Mouse (Mus musculus) forebrain, embryonic 14.5 days (tissue): ENCODE results near the gene Slc7a11. TPM values are rescaled to one million over a fixed set of nuclear protein-coding genes. Genes with fewer than 3 reads are reported as not detected.

Experiments
- ATAC-seq: fragments of 200-750 bp; cut with Nextera tagmentation; 2 replicates; pipeline ENCODE4 v1.8.0; 2017; ENCODE audit warnings: mild to moderate bottlenecking, moderate library complexity
- DNase-seq: peaks from one replicate; pipeline ENCODE4 v3.0.0-alpha.2; 2015; ENCODE audit warnings: low spot score
- H3K27ac ChIP-seq: fragments of 300-500 bp; sonication (generic); 2 replicates; pipeline ENCODE4 v1.5.1; 2014; ENCODE audit warnings: low read depth, mild to moderate bottlenecking, control low read depth, low read length, moderate library complexity
- H3K27me3 ChIP-seq: fragments of 300-500 bp; sonication (generic); replicated peaks from 2 replicates; pipeline ENCODE4 v1.6.1; 2014; ENCODE audit warnings: low read length, control low read depth, mixed read lengths; ENCODE audit not compliant: control insufficient read depth, insufficient read depth
- H3K36me3 ChIP-seq: fragments of 300-500 bp; sonication (generic); 2 replicates; pipeline ENCODE4 v1.6.1; 2014; ENCODE audit warnings: low read length, control low read depth; ENCODE audit not compliant: control insufficient read depth, insufficient read depth
- H3K4me1 ChIP-seq: fragments of 300-500 bp; sonication (generic); 2 replicates; pipeline ENCODE4 v1.6.1; 2014; ENCODE audit warnings: antibody characterized with exemption, low read length, control low read depth; ENCODE audit not compliant: control insufficient read depth, insufficient read depth
- H3K4me2 ChIP-seq: fragments of 300-500 bp; sonication (generic); 2 replicates; pipeline ENCODE4 v1.6.1; 2014; ENCODE audit warnings: mild to moderate bottlenecking, control low read depth, low read length
- H3K4me3 ChIP-seq: fragments of 300-500 bp; sonication (generic); 2 replicates; pipeline ENCODE4 v1.5.1; 2014; ENCODE audit warnings: low read depth, low read length, control low read depth
- H3K9ac ChIP-seq: fragments of 300-500 bp; sonication (generic); 2 replicates; pipeline ENCODE4 v1.6.1; 2014; ENCODE audit warnings: mild to moderate bottlenecking, low read length, control low read depth, moderate library complexity
- H3K9me3 ChIP-seq: fragments of 300-500 bp; sonication (generic); replicated peaks from 2 replicates; pipeline ENCODE4 v1.6.1; 2016; ENCODE audit warnings: low read length, control low read depth, mixed read lengths; ENCODE audit not compliant: control insufficient read depth
- WGBS: fragments of 180-500 bp; shearing (Covaris S2); extraction: QIAGEN DNeasy Blood & Tissue Kit; methylation state at CpG from one replicate; pipeline ENCODE4 v1.1.7; 2014; 5-methylcytosine and 5-hydroxymethylcytosine counted together
- polyA plus RNA-seq: library from polyadenylated mRNA; unstranded; fragments of >200 nt; fragmentation: Nextera tagmentation; extraction: Ambion mirVana; gene quantifications from 2 replicates; pipeline ENCODE4 v1.2.1, GENCODE M21; 2014

Gene Slc7a11
- polyA plus RNA-seq, 1 experiment from 2014 or later = 1.9 TPM

DNA sequence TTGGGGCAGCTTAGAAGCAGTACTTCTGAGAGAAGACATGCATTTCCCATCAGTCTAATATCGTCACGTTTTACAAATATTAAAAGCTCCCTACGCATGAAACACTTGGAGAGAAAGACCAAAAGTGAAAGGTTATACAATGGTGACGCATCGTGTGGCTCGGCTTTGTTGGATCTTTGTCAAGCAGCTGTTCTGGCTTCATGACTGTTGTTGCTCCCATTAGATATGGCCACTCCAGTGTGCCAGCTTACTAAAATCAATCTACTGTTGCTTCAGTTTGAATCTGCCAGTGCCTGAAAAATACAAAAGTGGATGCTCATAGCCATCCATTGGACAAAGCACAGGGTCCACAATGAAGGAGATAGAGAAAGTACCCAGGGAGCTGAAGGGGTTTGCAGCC lies 337.9 kb downstream of the Slc7a11 start:
- DNase-seq (no peak), ATAC-seq (no peak)
- H3K27ac ChIP-seq = no peak overlapping the region
- WGBS = 95% methylated on average over 6 of the region's 6 CpGs
- H3K4me2 ChIP-seq = no peak overlapping the region
- H3K4me3 ChIP-seq = no peak overlapping the region
- no peak overlapping the region for H3K9ac ChIP-seq
- H3K27me3 ChIP-seq = no peaks in the 10 kb centered on the region
- no peaks in the 10 kb centered on the region for H3K36me3 ChIP-seq
- no peaks in the 10 kb centered on the region for H3K4me1 ChIP-seq
- H3K9me3 ChIP-seq = no peaks in the 10 kb centered on the region

DNA sequence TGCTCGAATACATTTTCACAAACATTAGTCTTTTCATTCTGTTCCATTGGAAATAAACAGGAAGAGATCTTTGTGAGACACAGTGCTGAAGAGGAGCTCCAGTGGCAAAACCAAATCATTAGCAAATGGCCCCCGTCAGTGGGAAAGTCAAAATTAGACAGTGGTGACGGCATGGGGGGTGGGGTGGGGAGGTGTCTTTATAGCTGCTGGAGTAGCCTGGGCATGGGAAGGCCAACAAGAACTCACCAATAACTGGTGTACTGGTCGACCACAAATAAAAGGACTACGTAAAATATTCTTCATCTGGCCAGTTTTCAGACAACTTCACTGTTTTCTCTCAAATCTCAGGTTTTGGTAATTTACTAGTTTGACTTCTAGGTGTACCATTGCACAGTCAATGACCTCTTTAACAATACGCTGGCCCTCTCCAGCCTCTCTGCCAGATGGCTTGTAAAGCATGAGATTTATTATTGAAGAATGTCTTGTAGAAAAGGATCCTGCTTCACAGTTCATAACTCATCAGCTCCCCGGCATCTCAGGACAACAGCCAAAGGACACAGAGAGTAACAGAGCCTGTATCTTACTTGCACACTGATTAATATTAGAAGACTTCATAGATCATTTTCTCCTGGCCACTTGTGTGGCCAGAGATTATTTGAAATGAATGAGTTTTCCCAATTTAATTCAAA lies 348.9 kb downstream of the Slc7a11 start:
- H3K4me3 ChIP-seq = no peak overlapping the region
- WGBS = 90% methylated on average over 7 of the region's 7 CpGs
- H3K9ac ChIP-seq = no peak overlapping the region
- no peaks in the 10 kb centered on the region for H3K27me3 ChIP-seq
- no peaks in the 10 kb centered on the region for H3K4me1 ChIP-seq
- ATAC-seq (no peak), DNase-seq (no peak)
- H3K9me3 ChIP-seq = no peaks in the 10 kb centered on the region
- no peak overlapping the region for H3K4me2 ChIP-seq
- H3K36me3 ChIP-seq = no peaks in the 10 kb centered on the region
- no peak overlapping the region for H3K27ac ChIP-seq

DNA sequence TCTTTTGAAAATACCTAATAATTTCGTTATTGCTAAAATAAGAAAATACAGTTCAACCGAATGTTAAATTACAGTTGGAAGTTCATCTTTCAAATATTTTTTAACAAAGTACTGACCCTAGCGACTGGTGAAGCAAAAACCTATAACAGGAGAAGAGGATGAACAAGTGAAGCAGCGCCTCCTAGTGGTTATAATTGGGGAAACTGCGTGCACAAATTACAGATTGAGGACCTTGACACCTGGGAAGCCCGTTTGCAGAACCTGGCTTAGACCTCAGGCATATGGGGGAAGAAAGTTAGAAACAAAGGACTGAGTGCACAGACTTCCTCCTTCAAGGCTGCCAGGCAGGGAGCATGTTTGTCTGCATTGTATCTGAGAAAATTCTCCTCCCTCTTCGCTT lies 366.4 kb downstream of the Slc7a11 start:
- Histone ChIP-seq H3K9ac (no peak overlapping the region), H3K4me3 (no peak overlapping the region), H3K9me3 (no peaks in the 10 kb centered on the region), H3K27ac (no peak overlapping the region), H3K27me3 (no peaks in the 10 kb centered on the region), H3K4me1 (no peaks in the 10 kb centered on the region), H3K36me3 (no peaks in the 10 kb centered on the region), H3K4me2 (no peak overlapping the region)
- 17% methylated on average over 7 of the region's 7 CpGs for WGBS
- DNase-seq (peak; percentile 77), ATAC-seq (0 out of 2 replicates have a peak, but pooled peaks have one; percentile 26)

DNA sequence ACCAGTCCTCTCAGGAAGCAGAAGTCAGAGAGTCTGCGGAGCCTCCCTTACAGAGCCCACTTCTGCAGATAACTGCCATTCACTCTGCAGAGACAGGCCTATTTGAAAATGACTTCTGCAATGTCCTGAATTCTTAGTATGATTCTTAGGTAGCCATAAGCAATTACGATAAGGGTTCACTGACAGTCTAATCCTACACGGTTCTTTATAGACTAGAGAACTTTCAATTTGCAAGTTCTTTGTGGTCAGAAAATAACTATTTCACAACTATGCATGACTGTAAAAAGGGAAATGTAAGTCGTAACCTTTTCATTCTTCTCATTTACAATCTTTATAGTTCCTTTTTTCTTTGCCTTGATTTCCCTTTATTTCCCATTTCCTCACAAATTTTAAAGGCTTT lies 380.0 kb downstream of the Slc7a11 start:
- H3K9ac ChIP-seq = no peak overlapping the region
- no peak overlapping the region for H3K27ac ChIP-seq
- DNase-seq (no peak), ATAC-seq (no peak)
- WGBS = 92% methylated on average over 4 of the region's 4 CpGs
- no peak overlapping the region for H3K4me2 ChIP-seq
- no peak overlapping the region for H3K4me3 ChIP-seq
- H3K9me3 ChIP-seq = no peaks in the 10 kb centered on the region
- H3K36me3 ChIP-seq = no peaks in the 10 kb centered on the region
- H3K27me3 ChIP-seq = no peaks in the 10 kb centered on the region
- H3K4me1 ChIP-seq = no peaks in the 10 kb centered on the region

DNA sequence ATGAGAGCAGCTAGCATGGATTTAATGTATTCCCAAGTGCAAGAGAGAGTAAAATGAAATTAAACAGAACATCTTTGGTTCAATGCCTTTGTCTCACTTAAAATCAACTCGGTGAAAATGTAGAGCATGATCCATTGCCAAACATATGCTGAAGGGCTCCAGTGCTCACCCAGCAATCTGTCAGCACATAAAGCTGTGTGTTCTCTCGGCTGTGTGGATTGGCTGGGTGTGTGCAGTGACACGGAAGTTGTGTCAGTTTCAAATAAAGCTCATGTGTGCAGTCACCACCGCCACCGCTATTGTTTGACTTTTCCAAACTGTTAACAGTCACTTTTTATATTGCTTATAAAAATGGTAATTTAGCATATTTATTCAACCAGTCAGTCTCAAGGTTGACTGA lies 398.7 kb downstream of the Slc7a11 start:
- no peaks in the 10 kb centered on the region for H3K4me1 ChIP-seq
- DNase-seq (peak; percentile 80), ATAC-seq (peak; percentile 96)
- no peaks in the 10 kb centered on the region for H3K36me3 ChIP-seq
- no peaks in the 10 kb centered on the region for H3K9me3 ChIP-seq
- H3K9ac ChIP-seq = no peak overlapping the region
- H3K4me2 ChIP-seq = no peak overlapping the region
- 64% methylated on average over 5 of the region's 5 CpGs for WGBS
- no peak overlapping the region for H3K27ac ChIP-seq
- no peaks in the 10 kb centered on the region for H3K27me3 ChIP-seq
- H3K4me3 ChIP-seq = no peak overlapping the region

DNA sequence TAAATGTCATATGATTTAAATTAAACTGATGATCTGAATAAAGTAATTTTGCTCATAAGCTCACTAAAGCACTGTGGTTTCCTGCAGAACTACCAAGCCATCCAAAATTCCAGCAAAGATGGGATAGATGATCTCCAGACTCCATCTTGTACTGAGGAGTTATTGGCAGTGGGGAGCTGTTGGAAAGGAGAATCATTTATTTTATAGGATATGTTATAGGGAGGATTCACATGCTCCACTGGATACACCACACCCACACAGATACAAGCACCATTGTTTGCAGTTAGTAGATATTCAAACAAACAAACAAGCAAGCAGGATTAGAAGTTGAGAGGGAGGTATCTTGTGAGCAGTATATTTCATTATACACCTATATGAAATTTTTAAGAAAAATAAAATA lies 399.3 kb downstream of the Slc7a11 start:
- DNase-seq (peak; percentile 8), ATAC-seq (peak; percentile 64; the same call in 1 of the 2 replicates)
- H3K36me3 ChIP-seq = no peaks in the 10 kb centered on the region
- H3K27ac ChIP-seq = no peak overlapping the region
- H3K4me2 ChIP-seq = no peak overlapping the region
- H3K9me3 ChIP-seq = no peaks in the 10 kb centered on the region
- no peak overlapping the region for H3K9ac ChIP-seq
- no peak overlapping the region for H3K4me3 ChIP-seq
- no peaks in the 10 kb centered on the region for H3K4me1 ChIP-seq
- no peaks in the 10 kb centered on the region for H3K27me3 ChIP-seq

DNA sequence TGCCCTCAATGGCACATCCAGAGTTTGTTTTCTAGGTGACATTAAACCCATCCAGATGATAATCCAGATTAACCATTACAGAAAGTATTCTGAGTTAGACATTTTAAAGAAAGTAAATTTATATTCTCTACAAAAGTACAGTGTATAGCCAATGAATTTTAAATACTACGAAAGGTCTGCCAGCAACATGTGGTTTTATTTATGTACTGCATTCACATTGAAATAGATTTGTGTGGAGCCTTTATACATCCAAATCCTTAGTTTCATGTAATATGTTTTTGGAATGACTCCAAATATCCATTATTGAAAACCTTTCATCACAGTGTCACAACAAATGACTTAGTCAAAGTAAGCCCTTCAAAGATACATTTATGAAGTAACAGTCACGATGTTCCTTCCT lies 402.3 kb downstream of the Slc7a11 start:
- Histone ChIP-seq H3K4me3 (no peak overlapping the region), H3K4me1 (no peaks in the 10 kb centered on the region), H3K27ac (no peak overlapping the region), H3K27me3 (no peaks in the 10 kb centered on the region), H3K36me3 (no peaks in the 10 kb centered on the region), H3K9ac (no peak overlapping the region), H3K9me3 (no peaks in the 10 kb centered on the region), H3K4me2 (no peak overlapping the region)
- no peak for DNase-seq
- ATAC-seq = no peak
- WGBS = 90% methylated on average over 2 of the region's 2 CpGs

DNA sequence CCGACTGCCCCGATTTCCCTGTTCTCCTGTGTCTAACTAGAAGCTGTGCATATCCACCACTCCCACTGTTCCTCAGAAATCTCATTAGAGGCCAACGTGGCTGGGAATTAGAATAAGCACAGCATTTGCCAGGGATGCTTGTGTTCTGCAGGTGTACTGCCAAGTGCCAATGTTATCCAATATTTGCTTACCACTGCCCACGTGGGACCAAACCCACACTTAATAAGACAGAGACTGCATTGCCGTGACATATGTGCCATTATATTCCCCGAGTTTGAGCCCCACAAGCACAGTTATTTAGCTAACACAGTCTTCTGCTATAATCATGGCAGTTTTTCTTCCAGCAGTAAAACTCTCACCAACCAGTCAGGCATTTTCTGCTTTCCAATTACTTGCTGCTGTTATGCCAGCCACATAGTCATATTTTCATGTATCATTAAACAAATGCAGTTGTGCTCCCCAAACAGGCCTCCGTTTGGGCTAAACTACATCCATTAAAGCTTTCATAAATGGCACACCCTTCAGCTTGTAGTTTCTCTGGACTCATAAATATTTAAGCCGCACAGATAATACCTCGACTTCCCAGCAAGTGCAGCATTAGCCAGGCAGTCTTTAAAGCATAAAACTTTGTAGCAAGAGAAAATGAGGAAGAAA lies 407.4 kb downstream of the Slc7a11 start:
- no peak overlapping the region for H3K27ac ChIP-seq
- WGBS = 63% methylated on average over 9 of the region's 9 CpGs
- DNase-seq = peak; percentile 13
- no peaks in the 10 kb centered on the region for H3K27me3 ChIP-seq
- ATAC-seq = peak; percentile 23; the same call in 1 of the 2 replicates
- no peak overlapping the region for H3K4me2 ChIP-seq
- H3K4me1 ChIP-seq = no peaks in the 10 kb centered on the region
- no peaks in the 10 kb centered on the region for H3K36me3 ChIP-seq
- no peaks in the 10 kb centered on the region for H3K9me3 ChIP-seq
- H3K9ac ChIP-seq = no peak overlapping the region
- no peak overlapping the region for H3K4me3 ChIP-seq

DNA sequence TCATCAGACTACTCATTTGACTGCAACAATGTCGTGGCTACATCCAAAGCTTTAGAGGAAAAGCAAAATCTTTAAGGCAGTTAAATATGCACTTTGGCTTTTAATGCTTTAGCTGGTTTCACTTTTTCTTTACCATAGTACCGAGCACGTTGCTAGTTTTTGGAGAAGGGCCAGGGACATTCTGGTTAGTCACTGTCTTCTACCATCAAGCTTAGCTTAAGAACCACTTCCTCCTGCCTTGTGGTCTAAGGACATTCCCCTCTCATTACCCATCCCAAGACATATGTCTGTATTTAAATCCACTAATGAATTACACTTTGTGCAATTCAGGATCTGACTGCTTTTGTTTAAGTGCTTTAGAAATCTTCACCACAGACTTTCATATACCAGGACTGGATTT lies 410.1 kb downstream of the Slc7a11 start:
- Histone ChIP-seq H3K4me1 (no peaks in the 10 kb centered on the region), H3K27me3 (no peaks in the 10 kb centered on the region), H3K9ac (no peak overlapping the region), H3K27ac (no peak overlapping the region), H3K4me2 (no peak overlapping the region), H3K4me3 (no peak overlapping the region), H3K9me3 (no peaks in the 10 kb centered on the region), H3K36me3 (no peaks in the 10 kb centered on the region)
- 88% methylated on average over 3 of the region's 3 CpGs for WGBS
- DNase-seq (no peak), ATAC-seq (no peak)
